Mouse (Mus musculus): ENCODE measurements around the gene Zbtb42. TPM values are rescaled to one million over a fixed set of nuclear protein-coding genes. Genes with fewer than 3 reads are reported as not detected.
A peak's percentile ranks its signal among the peaks of the same experiment; 100 is the strongest.

The Zbtb42 gene
- polyA plus RNA-seq, 1 experiment from 2014 or later = 5.1 TPM

DNA sequence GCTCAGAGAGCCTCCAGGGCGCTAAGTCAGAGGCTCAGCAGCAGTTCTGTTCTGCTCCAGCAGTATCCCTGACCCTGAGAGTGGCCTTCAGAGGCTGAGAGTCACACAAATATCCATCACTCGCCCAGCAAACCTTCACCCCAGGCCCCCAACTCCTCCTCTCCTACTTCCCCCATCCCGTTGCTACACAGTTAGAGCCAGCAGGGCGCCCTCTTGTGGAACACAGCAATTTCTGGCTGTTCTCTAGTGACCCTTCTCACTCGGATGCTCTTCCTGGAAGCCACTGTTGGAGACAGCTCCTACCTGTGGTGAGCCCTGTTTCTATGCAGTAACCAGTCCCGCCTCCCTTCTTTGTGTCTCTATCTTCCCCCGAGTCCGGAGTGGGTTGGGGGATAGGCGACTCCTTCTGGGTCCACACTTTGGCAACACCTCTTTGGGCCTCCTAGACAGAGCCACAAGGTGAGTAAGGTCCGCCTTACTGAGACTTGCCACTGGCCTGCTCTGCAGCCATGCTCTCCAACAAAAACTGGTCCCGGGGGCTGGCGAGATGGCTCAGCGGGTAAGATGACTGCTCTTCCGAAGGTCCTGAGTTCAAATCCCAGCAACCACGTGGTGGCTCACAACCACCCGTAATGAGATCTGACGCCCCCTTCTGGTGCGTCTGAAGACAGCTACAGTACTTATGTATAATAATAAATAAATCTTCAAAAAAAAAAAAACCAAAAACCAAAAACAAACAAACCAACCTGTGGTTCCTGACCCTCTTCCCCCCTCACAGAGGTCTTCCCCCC, 3.2 kb upstream of the Zbtb42 start:
- H3K9me3 ChIP-seq (ENCODE audit: control insufficient read depth, low read length) = no peaks in the 10 kb centered on the region
- peak overlapping the region; percentile 86 for H3K4me2 ChIP-seq
- peak overlapping the region; percentile 98; the same call in 1 of the 2 replicates for H3K4me3 ChIP-seq (ENCODE audit: low read depth, low read length)
- peak overlapping the region; percentile 100 for H3K9ac ChIP-seq (ENCODE audit: low read length)
- peak; percentile 36 for ATAC-seq (ENCODE audit: low FRiP score)
- peak; percentile 98 for DNase-seq (ENCODE audit: low spot score, missing footprints)
- peaks cover 18% of the 10 kb centered on the region for H3K27me3 ChIP-seq (ENCODE audit: control insufficient read depth, insufficient read depth, low read length)
- peak overlapping the region; percentile 92; the same call in 1 of the 2 replicates for H3K27ac ChIP-seq (ENCODE audit: low read depth, low read length)
- WGBS = 14% methylated on average over 18 of the region's 18 CpGs
- peaks cover 4% of the 10 kb centered on the region; the same call in 1 of the 2 replicates for H3K36me3 ChIP-seq (ENCODE audit: control insufficient read depth, insufficient read depth, low read length)
- peaks cover 47% of the 10 kb centered on the region for H3K4me1 ChIP-seq (ENCODE audit: control insufficient read depth, insufficient read depth, low read length)

DNA sequence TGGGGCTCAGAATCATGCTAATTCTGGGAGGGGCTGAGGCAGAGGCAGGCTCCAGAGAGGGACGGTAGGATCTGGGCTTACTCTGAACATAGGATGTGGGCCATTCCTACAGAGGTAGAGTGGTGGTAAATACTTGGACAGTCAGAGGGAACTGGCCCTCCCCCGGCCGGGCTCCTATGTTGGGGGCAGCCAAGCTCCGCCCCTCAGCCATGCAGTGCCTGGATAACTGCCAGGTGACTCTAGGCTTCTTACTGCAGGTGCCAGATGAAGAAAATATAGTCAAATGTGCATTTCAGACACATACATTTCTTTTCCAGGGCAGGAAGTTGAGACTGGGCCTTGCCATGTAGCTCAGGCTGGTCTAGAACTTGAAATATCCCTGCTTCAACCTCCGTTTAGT, 1.6 kb upstream of the Zbtb42 start:
- Histone ChIP-seq H3K4me2 (no peak overlapping the region), H3K4me1 (ENCODE audit: control insufficient read depth, insufficient read depth, low read length) (peaks cover 32% of the 10 kb centered on the region), H3K9me3 (ENCODE audit: control insufficient read depth, low read length) (no peaks in the 10 kb centered on the region), H3K27ac (ENCODE audit: low read depth, low read length) (no peak overlapping the region), H3K36me3 (ENCODE audit: control insufficient read depth, insufficient read depth, low read length) (no peaks in the 10 kb centered on the region), H3K27me3 (ENCODE audit: control insufficient read depth, insufficient read depth, low read length) (peaks cover 25% of the 10 kb centered on the region), H3K9ac (ENCODE audit: low read length) (no peak overlapping the region), H3K4me3 (ENCODE audit: low read depth, low read length) (no peak overlapping the region)
- ATAC-seq (ENCODE audit: low FRiP score) (no peak), DNase-seq (ENCODE audit: low spot score, missing footprints) (no peak)
- 71% methylated on average over 5 of the region's 5 CpGs for WGBS

DNA sequence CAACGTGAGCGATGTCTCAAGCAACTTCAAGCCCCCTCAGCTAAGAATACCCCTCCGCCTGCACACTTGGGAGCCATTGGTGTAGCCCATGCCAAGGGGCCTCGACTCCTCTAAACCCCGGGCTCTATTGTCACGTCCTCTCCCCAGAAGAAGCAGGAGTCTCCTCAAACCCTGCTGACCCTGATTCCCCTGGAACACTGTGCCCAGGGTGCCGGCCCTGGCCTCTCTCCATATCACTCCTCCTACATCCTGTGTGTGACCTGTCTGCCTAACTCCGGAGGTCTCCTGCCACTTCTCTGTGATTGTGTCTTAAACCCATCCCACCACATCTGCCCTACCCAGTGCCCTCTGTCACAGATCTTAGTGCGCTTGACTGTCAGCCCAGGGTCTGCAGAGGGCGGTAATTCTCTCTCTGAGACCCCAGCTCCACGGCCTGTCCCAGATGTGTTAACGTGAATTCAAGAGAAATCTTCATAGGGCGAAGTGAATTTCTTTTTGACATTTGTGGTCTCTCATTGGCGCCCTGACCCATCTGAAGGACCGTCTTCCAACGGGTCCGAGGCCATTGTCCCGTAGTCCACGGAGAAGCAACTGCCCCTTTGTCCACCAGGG, 579 bp upstream of the Zbtb42 start:
- Histone ChIP-seq H3K27me3 (ENCODE audit: control insufficient read depth, insufficient read depth, low read length) (peaks cover 25% of the 10 kb centered on the region), H3K9me3 (ENCODE audit: control insufficient read depth, low read length) (no peaks in the 10 kb centered on the region), H3K9ac (ENCODE audit: low read length) (peak overlapping the region; percentile 74), H3K4me3 (ENCODE audit: low read depth, low read length) (peak overlapping the region; percentile 55), H3K4me2 (peak overlapping the region; percentile 85), H3K36me3 (ENCODE audit: control insufficient read depth, insufficient read depth, low read length) (no peaks in the 10 kb centered on the region), H3K4me1 (ENCODE audit: control insufficient read depth, insufficient read depth, low read length) (peaks cover 23% of the 10 kb centered on the region), H3K27ac (ENCODE audit: low read depth, low read length) (no peak overlapping the region)
- ATAC-seq (ENCODE audit: low FRiP score) = peak; percentile 3; the same call in 1 of the 2 replicates
- 19% methylated on average over 19 of the region's 19 CpGs for WGBS
- DNase-seq (ENCODE audit: low spot score, missing footprints) = peak; percentile 98

DNA sequence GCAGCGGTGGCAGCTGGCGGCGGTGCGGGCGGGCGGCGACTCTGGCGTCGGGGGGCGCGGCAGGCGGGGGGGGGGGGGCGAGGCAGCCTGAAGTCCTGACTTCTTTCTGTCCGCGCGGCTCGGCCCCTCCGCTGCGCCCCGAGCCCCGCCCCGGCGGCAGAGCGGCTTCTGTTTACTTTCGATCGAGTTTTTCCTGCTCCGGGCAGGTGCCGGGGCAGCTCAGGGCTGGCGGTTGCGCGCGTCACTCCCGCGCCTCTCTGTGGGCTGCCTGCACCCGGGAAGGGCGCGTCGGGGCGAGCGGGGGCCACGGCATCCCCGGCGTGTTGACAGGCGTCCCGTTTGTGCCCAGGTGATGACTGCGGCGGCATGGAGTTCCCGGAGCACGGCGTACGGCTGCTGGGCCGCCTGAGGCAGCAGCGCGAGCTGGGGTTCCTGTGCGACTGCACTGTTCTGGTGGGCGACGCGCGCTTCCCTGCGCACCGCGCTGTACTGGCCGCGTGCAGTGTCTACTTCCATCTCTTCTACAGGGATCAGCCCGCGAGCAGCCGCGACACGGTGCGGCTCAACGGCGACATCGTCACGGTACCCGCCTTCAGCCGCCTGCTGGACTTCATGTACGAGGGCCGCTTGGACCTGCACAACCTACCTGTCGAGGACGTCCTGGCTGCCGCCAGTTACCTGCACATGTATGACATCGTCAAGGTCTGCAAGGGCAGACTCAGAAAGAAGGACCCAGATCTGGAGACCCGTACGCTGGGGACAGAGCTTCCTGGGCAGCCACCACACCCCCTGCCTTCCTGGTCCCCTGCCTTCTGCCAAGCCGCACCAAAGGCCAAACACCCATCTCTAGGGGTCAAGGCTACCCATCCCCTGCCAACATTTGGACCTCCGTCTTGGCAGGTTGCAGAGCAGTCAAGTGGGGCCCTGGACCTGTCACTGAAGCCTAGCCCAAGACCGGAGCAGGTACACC, 684 bp downstream of the Zbtb42 start:
- Histone ChIP-seq H3K9me3 (ENCODE audit: control insufficient read depth, low read length) (no peaks in the 10 kb centered on the region), H3K4me1 (ENCODE audit: control insufficient read depth, insufficient read depth, low read length) (peaks cover 21% of the 10 kb centered on the region), H3K4me3 (ENCODE audit: low read depth, low read length) (peak overlapping the region; percentile 55), H3K9ac (ENCODE audit: low read length) (peak overlapping the region; percentile 74), H3K27ac (ENCODE audit: low read depth, low read length) (peak overlapping the region; percentile 3; the same call in 1 of the 2 replicates), H3K27me3 (ENCODE audit: control insufficient read depth, insufficient read depth, low read length) (peaks cover 25% of the 10 kb centered on the region), H3K4me2 (peak overlapping the region; percentile 85), H3K36me3 (ENCODE audit: control insufficient read depth, insufficient read depth, low read length) (no peaks in the 10 kb centered on the region)
- peak; percentile 19 for ATAC-seq (ENCODE audit: low FRiP score)
- DNase-seq (ENCODE audit: low spot score, missing footprints) = peak; percentile 92
- WGBS = 4% methylated on average over 75 of the region's 87 CpGs

DNA sequence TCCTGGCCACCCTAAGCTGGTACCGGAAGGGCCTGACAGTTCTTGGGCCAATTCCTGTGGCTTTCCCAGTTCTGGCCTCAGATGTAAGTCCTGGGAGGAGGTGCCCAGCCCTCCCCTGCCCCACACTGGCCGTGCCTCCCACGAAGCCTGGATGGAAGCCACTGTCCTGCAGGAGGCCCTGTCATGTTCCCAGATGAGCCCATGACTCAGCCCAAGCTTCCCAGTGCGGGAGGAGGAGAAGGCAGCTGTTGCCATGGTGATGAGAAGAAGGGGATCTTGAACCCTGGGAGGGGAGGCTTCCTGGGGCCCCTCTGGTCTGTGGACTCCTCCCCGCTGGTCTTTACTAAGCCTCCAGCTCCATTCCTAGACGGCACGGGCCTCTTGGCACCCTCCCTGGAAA, 4.7 kb downstream of the Zbtb42 start:
- 42% methylated on average over 7 of the region's 7 CpGs for WGBS
- ATAC-seq (ENCODE audit: low FRiP score) (no peak), DNase-seq (ENCODE audit: low spot score, missing footprints) (no peak)
- H3K4me1 ChIP-seq (ENCODE audit: control insufficient read depth, insufficient read depth, low read length) = peaks cover 8% of the 10 kb centered on the region; the same call in 1 of the 2 replicates
- no peak overlapping the region for H3K4me2 ChIP-seq
- H3K27me3 ChIP-seq (ENCODE audit: control insufficient read depth, insufficient read depth, low read length) = peaks cover 17% of the 10 kb centered on the region
- H3K4me3 ChIP-seq (ENCODE audit: low read depth, low read length) = no peak overlapping the region
- no peaks in the 10 kb centered on the region for H3K9me3 ChIP-seq (ENCODE audit: control insufficient read depth, low read length)
- no peak overlapping the region for H3K9ac ChIP-seq (ENCODE audit: low read length)
- H3K27ac ChIP-seq (ENCODE audit: low read depth, low read length) = no peak overlapping the region
- H3K36me3 ChIP-seq (ENCODE audit: control insufficient read depth, insufficient read depth, low read length) = no peaks in the 10 kb centered on the region

DNA sequence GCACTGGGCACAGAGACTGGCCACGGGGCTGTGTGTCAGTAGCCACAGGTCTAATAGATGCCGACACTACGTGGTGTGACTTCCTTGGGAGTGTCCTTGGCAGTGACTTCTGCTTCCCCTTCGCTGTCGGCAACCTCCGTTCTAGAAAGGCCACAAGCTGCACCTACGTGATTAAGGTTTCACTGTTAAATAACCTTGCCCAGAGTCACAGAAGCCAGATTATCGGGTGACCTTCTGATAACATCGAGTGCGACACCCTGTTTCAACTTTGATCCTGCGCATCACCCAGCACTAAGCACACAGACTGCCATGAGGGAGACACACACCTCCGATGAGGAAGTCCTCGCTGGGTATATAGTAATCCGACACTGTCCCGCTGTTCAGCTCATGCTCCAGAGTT, 9.8 kb downstream of the Zbtb42 start:
- DNase-seq (ENCODE audit: low spot score, missing footprints) (no peak), ATAC-seq (ENCODE audit: low FRiP score) (no peak)
- WGBS = 84% methylated on average over 15 of the region's 15 CpGs
- no peak overlapping the region for H3K9ac ChIP-seq (ENCODE audit: low read length)
- no peaks in the 10 kb centered on the region for H3K27me3 ChIP-seq (ENCODE audit: control insufficient read depth, insufficient read depth, low read length)
- no peak overlapping the region for H3K4me3 ChIP-seq (ENCODE audit: low read depth, low read length)
- no peaks in the 10 kb centered on the region for H3K9me3 ChIP-seq (ENCODE audit: control insufficient read depth, low read length)
- H3K4me2 ChIP-seq = no peak overlapping the region
- H3K4me1 ChIP-seq (ENCODE audit: control insufficient read depth, insufficient read depth, low read length) = peaks cover 7% of the 10 kb centered on the region
- no peaks in the 10 kb centered on the region for H3K36me3 ChIP-seq (ENCODE audit: control insufficient read depth, insufficient read depth, low read length)
- no peak overlapping the region for H3K27ac ChIP-seq (ENCODE audit: low read depth, low read length)

DNA sequence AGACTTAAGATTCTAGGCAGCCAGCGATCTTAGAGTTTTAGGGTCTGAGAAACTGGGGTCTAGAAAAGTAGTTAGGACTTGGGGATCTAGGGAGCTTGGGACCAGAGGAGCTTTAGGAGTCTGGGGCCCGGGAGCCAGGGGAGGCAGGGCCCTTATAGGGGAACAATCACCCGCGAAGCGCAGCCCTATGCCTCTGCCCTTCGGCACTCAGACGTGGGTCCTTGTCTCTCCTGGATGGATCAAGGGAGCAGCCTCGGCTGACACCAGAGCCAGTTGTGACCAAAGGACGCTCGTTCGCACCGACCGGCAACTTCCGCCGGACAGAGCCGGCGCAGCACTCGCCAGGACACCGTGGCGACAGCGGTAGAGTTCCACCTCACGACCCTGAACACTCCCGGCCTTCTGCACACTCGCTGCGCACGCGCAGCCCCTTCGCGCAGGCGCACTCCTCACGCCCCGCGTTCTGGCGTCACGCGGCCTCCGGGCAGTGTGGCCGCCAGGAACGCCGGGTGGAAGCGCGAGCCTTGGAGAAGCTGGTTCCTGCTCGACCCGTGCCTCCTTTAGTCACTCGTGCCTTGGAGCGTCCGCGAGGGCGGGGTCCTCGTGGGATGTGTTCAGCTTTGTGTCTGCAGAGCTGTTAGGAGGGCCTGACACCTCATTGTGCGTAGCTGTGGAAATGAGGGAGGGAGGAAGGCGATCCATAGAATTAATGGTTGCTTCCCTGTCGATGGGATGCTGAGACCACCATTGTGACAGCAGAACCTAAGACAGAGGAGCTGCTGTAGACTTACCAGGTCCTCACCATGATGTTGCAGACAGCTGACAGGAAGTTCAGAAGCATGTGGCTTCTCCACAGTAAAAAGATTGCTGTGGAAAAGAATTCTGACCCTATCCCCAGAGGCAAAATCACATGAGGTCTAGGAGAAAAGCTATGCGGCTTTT, 14.8 kb downstream of the Zbtb42 start:
- peaks cover 12% of the 10 kb centered on the region for H3K4me1 ChIP-seq (ENCODE audit: control insufficient read depth, insufficient read depth, low read length)
- H3K4me3 ChIP-seq (ENCODE audit: low read depth, low read length) = peak overlapping the region; percentile 69
- WGBS = 3% methylated on average over 54 of the region's 54 CpGs
- peak overlapping the region; percentile 96 for H3K4me2 ChIP-seq
- peak; percentile 96 for ATAC-seq (ENCODE audit: low FRiP score)
- peak; percentile 100 for DNase-seq (ENCODE audit: low spot score, missing footprints)
- H3K27me3 ChIP-seq (ENCODE audit: control insufficient read depth, insufficient read depth, low read length) = no peaks in the 10 kb centered on the region
- H3K9ac ChIP-seq (ENCODE audit: low read length) = peak overlapping the region; percentile 94
- H3K27ac ChIP-seq (ENCODE audit: low read depth, low read length) = peak overlapping the region; percentile 62; the same call in 1 of the 2 replicates
- no peaks in the 10 kb centered on the region for H3K9me3 ChIP-seq (ENCODE audit: control insufficient read depth, low read length)
- no peaks in the 10 kb centered on the region for H3K36me3 ChIP-seq (ENCODE audit: control insufficient read depth, insufficient read depth, low read length)

DNA sequence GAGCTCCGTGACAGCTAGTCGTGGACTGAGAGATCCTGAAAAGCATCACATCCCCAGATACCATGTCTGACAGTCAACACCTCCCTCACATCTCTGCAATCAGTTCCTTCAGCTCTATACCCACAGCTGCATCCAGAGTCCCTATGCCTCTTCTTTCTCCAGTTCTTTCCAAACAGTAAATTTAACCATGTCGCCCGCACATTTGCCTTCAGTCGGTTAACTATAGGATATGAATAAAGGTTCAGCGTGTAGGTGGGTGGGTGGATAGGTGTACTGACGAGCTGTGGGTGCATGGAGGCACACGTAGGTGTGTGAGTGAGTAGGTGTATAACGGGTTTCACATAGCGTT, 15.5 kb downstream of the Zbtb42 start:
- H3K9ac ChIP-seq (ENCODE audit: low read length) = peak overlapping the region; percentile 94
- no peak overlapping the region; the same call in 1 of the 2 replicates for H3K27ac ChIP-seq (ENCODE audit: low read depth, low read length)
- peak overlapping the region; percentile 96 for H3K4me2 ChIP-seq
- H3K9me3 ChIP-seq (ENCODE audit: control insufficient read depth, low read length) = no peaks in the 10 kb centered on the region
- no peak for ATAC-seq (ENCODE audit: low FRiP score)
- H3K36me3 ChIP-seq (ENCODE audit: control insufficient read depth, insufficient read depth, low read length) = no peaks in the 10 kb centered on the region
- H3K4me3 ChIP-seq (ENCODE audit: low read depth, low read length) = peak overlapping the region; percentile 69
- WGBS = 84% methylated on average over 10 of the region's 10 CpGs
- H3K4me1 ChIP-seq (ENCODE audit: control insufficient read depth, insufficient read depth, low read length) = peaks cover 12% of the 10 kb centered on the region
- DNase-seq (ENCODE audit: low spot score, missing footprints) = no peak
- no peaks in the 10 kb centered on the region for H3K27me3 ChIP-seq (ENCODE audit: control insufficient read depth, insufficient read depth, low read length)
